Mouse (Mus musculus): Measurements from ENCODE around the gene Gm10376. TPM values are rescaled to one million over a fixed set of nuclear protein-coding genes. Genes with fewer than 3 reads are reported as not detected.

Gm10376 gene
- not detected in 2 replicates for polyA plus RNA-seq (2012; rRNA removed)

DNA sequence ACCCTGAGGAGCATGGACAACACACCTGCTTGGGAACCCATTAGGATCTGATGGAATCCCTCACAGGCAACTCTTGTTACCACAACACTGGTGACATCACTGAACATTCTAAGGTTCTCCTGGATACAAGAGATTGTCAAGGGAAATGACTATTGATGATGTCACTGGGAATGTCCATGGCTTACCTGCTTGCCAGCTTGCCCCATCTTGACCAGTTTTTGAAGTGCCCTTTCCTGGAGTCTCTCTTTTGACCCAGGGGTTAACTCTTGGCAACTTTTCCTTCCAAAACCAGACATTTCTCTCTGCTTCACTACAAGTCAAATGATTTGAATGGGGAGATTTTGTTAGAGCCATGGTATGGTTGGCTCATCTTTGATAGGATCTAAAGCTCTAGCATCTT lies at the start of gene Gm10376:
Gene Gm10376 (minus strand): TSS at position 101 of the 400 bp plus-strand sequence.

DNA sequence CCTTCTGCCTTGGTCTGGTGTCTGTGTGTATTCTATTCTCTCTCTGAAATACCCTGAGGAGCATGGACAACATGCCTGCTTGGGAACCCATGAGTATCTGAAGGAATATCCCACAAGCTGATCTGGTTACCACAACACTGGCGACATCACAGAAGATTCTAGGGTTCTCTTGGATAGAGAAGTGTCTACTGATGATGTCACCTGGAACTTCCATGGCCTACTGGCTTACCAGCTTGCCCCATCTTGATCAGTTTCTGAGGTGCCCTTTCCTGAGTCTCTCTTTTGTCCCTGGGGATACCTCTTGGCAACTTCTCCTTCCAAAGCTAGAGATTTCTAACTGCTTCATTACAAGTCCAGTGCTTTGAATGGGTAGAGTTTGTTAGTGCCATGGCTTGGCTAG lies 21.9 kb downstream of the Gm10376 start, which contains the start of gene Gm8082:
Gene Gm8082 (minus strand): TSS at position 101 of the 400 bp plus-strand sequence.

Other genes starting within 250 kb of the Gm10376 start
- gene Gm3015, start 246.8 kb downstream of the Gm10376 start, polyA plus RNA-seq (2012; rRNA removed), result not detected in 2 replicates
- gene Gm10377, start 217.6 kb downstream of the Gm10376 start, polyA plus RNA-seq (2012; rRNA removed), result not detected in 2 replicates
- not detected in 2 replicates for gene Gm21977, start 162.2 kb downstream of the Gm10376 start, polyA plus RNA-seq (2012; rRNA removed)
- gene Gm8082, start 22.0 kb downstream of the Gm10376 start, polyA plus RNA-seq (2012; rRNA removed), result not detected in 2 replicates
- not detected in 2 replicates for gene Gm8094, start 61.0 kb upstream of the Gm10376 start, polyA plus RNA-seq (2012; rRNA removed)
- gene Gm8104, start 85.0 kb upstream of the Gm10376 start, polyA plus RNA-seq (2012; rRNA removed), result not detected in 2 replicates
- gene Gm7233, start 164.2 kb upstream of the Gm10376 start, polyA plus RNA-seq (2012; rRNA removed), result not detected in 2 replicates
- not detected in 2 replicates for gene Gm8122, start 219.7 kb upstream of the Gm10376 start, polyA plus RNA-seq (2012; rRNA removed)
- not detected in 2 replicates for gene Gm8126, start 243.0 kb upstream of the Gm10376 start, polyA plus RNA-seq (2012; rRNA removed)

All from liver, embryonic 14 days (tissue).